Mouse (Mus musculus) kidney, embryonic 14.5 days (tissue): Measurements from ENCODE around the gene Plekha5. TPM values are rescaled to one million over a fixed set of nuclear protein-coding genes. Genes with fewer than 3 reads are reported as not detected.

Experiments
- ATAC-seq: fragments of 200-750 bp; cut with Nextera tagmentation; 2 replicates; pipeline ENCODE4 v1.8.0; 2017; ENCODE audit warnings: moderate number of reproducible peaks, mild to moderate bottlenecking, moderate TSS enrichment, moderate library complexity; ENCODE audit not compliant: low FRiP score, low TSS enrichment
- H3K27ac ChIP-seq: fragments of 300-500 bp; sonication (generic); 2 replicates; pipeline ENCODE4 v1.5.1; 2014; ENCODE audit warnings: low read depth, mild to moderate bottlenecking, low read length, moderate library complexity, mixed read lengths
- H3K27me3 ChIP-seq: fragments of 300-500 bp; sonication (generic); 2 replicates; pipeline ENCODE4 v1.6.1; 2014; ENCODE audit warnings: mild to moderate bottlenecking, low read length; ENCODE audit not compliant: control insufficient read depth, insufficient read depth
- H3K36me3 ChIP-seq: fragments of 300-500 bp; sonication (generic); 2 replicates; pipeline ENCODE4 v1.6.1; 2014; ENCODE audit warnings: low read length, mixed read lengths; ENCODE audit not compliant: control insufficient read depth, insufficient read depth
- H3K4me1 ChIP-seq: fragments of 300-500 bp; sonication (generic); 2 replicates; pipeline ENCODE4 v1.6.1; 2014; ENCODE audit warnings: low read length, mixed read lengths; ENCODE audit not compliant: control insufficient read depth, insufficient read depth
- H3K4me2 ChIP-seq: fragments of 300-500 bp; sonication (generic); replicated peaks from 2 replicates; pipeline ENCODE4 v1.6.1; 2014; ENCODE audit warnings: low read depth, mild to moderate bottlenecking, low read length
- H3K4me3 ChIP-seq: fragments of 300-500 bp; sonication (generic); 2 replicates; pipeline ENCODE4 v1.5.1; 2014; ENCODE audit warnings: mild to moderate bottlenecking, low read length
- H3K9ac ChIP-seq: fragments of 300-500 bp; sonication (generic); 2 replicates; pipeline ENCODE4 v1.6.1; 2014; ENCODE audit warnings: low read depth, mild to moderate bottlenecking, low read length, moderate library complexity
- H3K9me3 ChIP-seq: fragments of 300-500 bp; sonication (generic); 2 replicates; pipeline ENCODE4 v1.6.1; 2016; ENCODE audit warnings: low read length; ENCODE audit not compliant: control insufficient read depth
- WGBS: fragments of 180-500 bp; shearing (Covaris S2); extraction: QIAGEN DNeasy Blood & Tissue Kit; methylation state at CpG from one replicate; pipeline ENCODE4 v1.1.7; 2014; 5-methylcytosine and 5-hydroxymethylcytosine counted together
- polyA plus RNA-seq: library from polyadenylated mRNA; unstranded; fragments of >200 nt; fragmentation: Nextera tagmentation; extraction: Ambion mirVana; gene quantifications from 2 replicates; pipeline ENCODE4 v1.2.1, GENCODE M21; 2014

The Plekha5 gene
- polyA plus RNA-seq, 1 experiment from 2014 or later: 63.4 TPM

- 93% methylated on average over 5 of the region's 5 CpGs for WGBS
- no peaks in the 10 kb centered on the region for H3K9me3 ChIP-seq
- no peak overlapping the region for H3K27ac ChIP-seq
- H3K4me3 ChIP-seq: no peak overlapping the region
- no peak overlapping the region for H3K9ac ChIP-seq
- H3K36me3 ChIP-seq: no peaks in the 10 kb centered on the region
- H3K27me3 ChIP-seq: no peaks in the 10 kb centered on the region
- no peak overlapping the region for H3K4me2 ChIP-seq
- H3K4me1 ChIP-seq: 0 out of 2 replicates have a peak, but pooled peaks cover 7% of the 10 kb centered on the region
- no peak for ATAC-seq
Observed at GRCm38 (mm10) chr6:140478943-140479342, 55.1 kb downstream of the Plekha5 start.

- Histone ChIP-seq H3K9ac (no peak overlapping the region), H3K36me3 (no peaks in the 10 kb centered on the region), H3K9me3 (no peaks in the 10 kb centered on the region), H3K4me3 (no peak overlapping the region), H3K27me3 (no peaks in the 10 kb centered on the region), H3K4me1 (0 out of 2 replicates have a peak, but pooled peaks cover 7% of the 10 kb centered on the region), H3K27ac (no peak overlapping the region), H3K4me2 (no peak overlapping the region)
- WGBS: 90% methylated on average over 10 of the region's 10 CpGs
- no peak for ATAC-seq
Observed at GRCm38 (mm10) chr6:140480425-140481081, 56.7 kb downstream of the Plekha5 start.

- Histone ChIP-seq H3K4me1 (0 out of 2 replicates have a peak, but pooled peaks cover 7% of the 10 kb centered on the region), H3K9me3 (no peaks in the 10 kb centered on the region), H3K4me2 (no peak overlapping the region), H3K4me3 (no peak overlapping the region), H3K9ac (no peak overlapping the region), H3K27me3 (no peaks in the 10 kb centered on the region), H3K36me3 (no peaks in the 10 kb centered on the region), H3K27ac (0 out of 2 replicates have a peak overlapping the region, but pooled peaks have one; percentile 2)
- ATAC-seq: no peak
- 66% methylated on average over 7 of the region's 7 CpGs for WGBS
Observed at GRCm38 (mm10) chr6:140481701-140482460, 58.0 kb downstream of the Plekha5 start.

- Histone ChIP-seq H3K4me3 (no peak overlapping the region), H3K9me3 (no peaks in the 10 kb centered on the region), H3K36me3 (no peaks in the 10 kb centered on the region), H3K4me1 (0 out of 2 replicates have a peak, but pooled peaks cover 5% of the 10 kb centered on the region), H3K27ac (no peak overlapping the region), H3K9ac (no peak overlapping the region), H3K27me3 (no peaks in the 10 kb centered on the region), H3K4me2 (no peak overlapping the region)
- WGBS: 85% methylated on average over 9 of the region's 9 CpGs
- ATAC-seq: no peak
Observed at GRCm38 (mm10) chr6:140484170-140484569, 60.3 kb downstream of the Plekha5 start.

GRCm38 (mm10) chr6:140485636-140486035, 61.8 kb downstream of the Plekha5 start:
- H3K9me3 ChIP-seq: no peaks in the 10 kb centered on the region
- ATAC-seq: no peak
- WGBS: 86% methylated on average over 6 of the region's 6 CpGs

GRCm38 (mm10) chr6:140486685-140487084, 62.8 kb downstream of the Plekha5 start:
- Histone ChIP-seq H3K4me1 (0 out of 2 replicates have a peak, but pooled peaks cover 2% of the 10 kb centered on the region), H3K27ac (no peak overlapping the region), H3K4me2 (no peak overlapping the region), H3K36me3 (no peaks in the 10 kb centered on the region), H3K27me3 (no peaks in the 10 kb centered on the region), H3K4me3 (no peak overlapping the region), H3K9ac (no peak overlapping the region), H3K9me3 (no peaks in the 10 kb centered on the region)
- no peak for ATAC-seq
- WGBS: 81% methylated on average over 5 of the region's 5 CpGs

More at GRCm38 (mm10) chr6:140485636-140486035, 61.8 kb downstream of the Plekha5 start:
- no peak overlapping the region for H3K27ac ChIP-seq
- H3K9ac ChIP-seq: no peak overlapping the region
- no peaks in the 10 kb centered on the region for H3K27me3 ChIP-seq
- H3K36me3 ChIP-seq: no peaks in the 10 kb centered on the region
- no peak overlapping the region for H3K4me2 ChIP-seq
- 0 out of 2 replicates have a peak, but pooled peaks cover 3% of the 10 kb centered on the region for H3K4me1 ChIP-seq
- no peak overlapping the region for H3K4me3 ChIP-seq

GRCm38 (mm10) chr6:140487489-140487888, 63.6 kb downstream of the Plekha5 start:
- Histone ChIP-seq H3K27me3 (no peaks in the 10 kb centered on the region), H3K27ac (no peak overlapping the region), H3K9ac (no peak overlapping the region), H3K36me3 (no peaks in the 10 kb centered on the region), H3K4me2 (no peak overlapping the region), H3K4me3 (no peak overlapping the region), H3K4me1 (0 out of 2 replicates have a peak, but pooled peaks cover 2% of the 10 kb centered on the region), H3K9me3 (no peaks in the 10 kb centered on the region)
- ATAC-seq: no peak
- WGBS: 73% methylated on average over 6 of the region's 6 CpGs

GRCm38 (mm10) chr6:140488673-140489072, 64.8 kb downstream of the Plekha5 start:
- WGBS: 84% methylated on average over 3 of the region's 3 CpGs
- Histone ChIP-seq H3K4me1 (0 out of 2 replicates have a peak, but pooled peaks cover 2% of the 10 kb centered on the region), H3K9me3 (no peaks in the 10 kb centered on the region), H3K4me2 (no peak overlapping the region), H3K4me3 (no peak overlapping the region), H3K36me3 (no peaks in the 10 kb centered on the region), H3K27me3 (no peaks in the 10 kb centered on the region), H3K27ac (no peak overlapping the region), H3K9ac (no peak overlapping the region)
- ATAC-seq: no peak

GRCm38 (mm10) chr6:140489570-140489969, 65.7 kb downstream of the Plekha5 start:
- Histone ChIP-seq H3K4me3 (no peak overlapping the region), H3K4me2 (no peak overlapping the region), H3K27ac (no peak overlapping the region), H3K27me3 (no peaks in the 10 kb centered on the region), H3K9ac (no peak overlapping the region), H3K4me1 (0 out of 2 replicates have a peak, but pooled peaks cover 2% of the 10 kb centered on the region), H3K36me3 (no peaks in the 10 kb centered on the region), H3K9me3 (no peaks in the 10 kb centered on the region)
- no peak for ATAC-seq
